ENCODE assay signal across 24 mouse cellular contexts in the genomic region with DNA sequence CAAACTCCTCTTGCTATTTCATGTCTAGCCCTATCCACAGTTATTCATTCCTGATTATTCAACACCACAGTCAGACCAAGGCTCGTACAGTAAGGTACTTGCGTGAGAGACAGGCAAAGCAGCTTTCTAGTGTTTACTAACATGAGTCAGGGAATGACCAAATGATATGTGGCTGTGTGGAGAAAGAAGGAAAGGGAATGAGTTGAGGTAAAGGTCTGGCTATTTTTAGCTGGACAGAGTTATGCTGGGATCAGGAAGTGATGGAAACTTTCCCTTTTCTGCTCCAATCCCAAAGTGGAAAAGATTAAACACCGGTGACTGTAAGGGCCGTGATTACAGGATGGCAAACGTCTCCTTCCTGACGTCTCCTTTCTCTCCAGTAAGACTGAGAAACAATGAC.
DNase-seq lines count a peak whose midpoint lies in the region; ATAC-seq and TF ChIP-seq lines count a peak whose summit lies in the region.
"Had no signal": no experiment of that assay in that cellular context is flagged by ENCODE, and none has a peak within 500 bp of the region (broad histone marks: within the 10 kb centered on the region; RNA-seq: fewer than 3 reads in every experiment).

No protein-coding gene starts in this region.

- WGBS in heart, embryonic 11.5 days (ENCODE audit: insufficient replicate concordance): 24% methylated on average over 6 of the region's 6 CpGs
- WGBS in heart, postnatal 0 days: 10% methylated on average over 6 of the region's 6 CpGs
- 76% methylated on average over 6 of the region's 6 CpGs for WGBS in midbrain, postnatal 0 days

- no peak for TF ChIP-seq EP300 in heart, postnatal 0 days (IDR thresholded peaks at IDR 0.05; ENCODE audit: low read depth)

- 0 out of 2 replicates have a peak, but pooled peaks have one; percentile 31 for ATAC-seq in heart, embryonic 11.5 days (replicated peaks; ENCODE audit: insufficient number of reproducible peaks, low FRiP score, low TSS enrichment)
- ATAC-seq in heart, postnatal 0 days (ENCODE audit: insufficient read depth, low read depth): no peak; the same call in 1 of the 2 replicates
- no peak for ATAC-seq in midbrain, postnatal 0 days (ENCODE audit: low FRiP score)
- ATAC-seq: liver, postnatal 0 days; midbrain, embryonic 13.5 days had no signal

- no peak for TF ChIP-seq CTCF in heart, postnatal 0 days (IDR thresholded peaks at IDR 0.05; ENCODE audit: low read depth)
- no peak for TF ChIP-seq CTCF in embryonic fibroblast, embryonic 13.5 days (IDR thresholded peaks at IDR 0.05; ENCODE audit: borderline replicate concordance, insufficient read depth, low read length)
- TF ChIP-seq CTCF in midbrain, postnatal 0 days (IDR thresholded peaks at IDR 0.05): no peak

- peak overlapping the region; percentile 0; the same call in 1 of the 2 replicates for H3K27ac ChIP-seq in heart, embryonic 11.5 days (ENCODE audit: low read depth, low read length)
- no peak overlapping the region for H3K27ac ChIP-seq in heart, postnatal 0 days (ENCODE audit: low read depth)
- peak overlapping the region; percentile 98 for H3K27ac ChIP-seq in embryonic fibroblast, embryonic 13.5 days (ENCODE audit: insufficient read depth, low read length)
- H3K27ac ChIP-seq in midbrain, postnatal 0 days (ENCODE audit: low read depth, low read length): no peak overlapping the region
- H3K27ac ChIP-seq: forebrain, embryonic 12.5 days; hindbrain, embryonic 13.5 days; limb, embryonic 12.5 days; midbrain, embryonic 13.5 days; neural tube, embryonic 15.5 days had no signal

- no peak overlapping the region for H3K9ac ChIP-seq in heart, embryonic 11.5 days (ENCODE audit: low read depth, low read length)
- no peak overlapping the region for H3K9ac ChIP-seq in heart, postnatal 0 days (replicated peaks; ENCODE audit: low read depth, low read length)
- no peak overlapping the region for H3K9ac ChIP-seq in midbrain, postnatal 0 days (replicated peaks; ENCODE audit: low read length, poor library complexity, severe bottlenecking)
- H3K9ac ChIP-seq: forebrain, embryonic 12.5 days; hindbrain, embryonic 13.5 days; limb, embryonic 12.5 days; liver, postnatal 0 days; midbrain, embryonic 13.5 days; neural tube, embryonic 15.5 days had no signal

- no peaks in the 10 kb centered on the region for H3K27me3 ChIP-seq in heart, embryonic 11.5 days (ENCODE audit: control insufficient read depth, insufficient read depth, low read length)
- H3K27me3 ChIP-seq in heart, postnatal 0 days (ENCODE audit: control insufficient read depth, insufficient read depth, low read length): no peaks in the 10 kb centered on the region
- H3K27me3 ChIP-seq in midbrain, postnatal 0 days (ENCODE audit: insufficient read depth, low read length): no peaks in the 10 kb centered on the region
- H3K27me3 ChIP-seq: forebrain, embryonic 12.5 days; hindbrain, embryonic 13.5 days; limb, embryonic 12.5 days; megakaryocyte, embryonic 14.5 days; midbrain, embryonic 13.5 days; neural tube, embryonic 15.5 days had no signal

- DNase-seq in heart, postnatal 36 days: no peak
- peak; percentile 52 for DNase-seq in heart, postnatal 0 days (ENCODE audit: low spot score)
- DNase-seq in heart, postnatal 4 days: no peak
- peak; percentile 31 for DNase-seq in 3134 (ENCODE audit: extremely low read depth, insufficient read length, low spot score)
- no peak for DNase-seq in midbrain, postnatal 0 days (ENCODE audit: low spot score)
- no peak for DNase-seq in gastrocnemius, postnatal 36 days
- DNase-seq: adrenal gland, adult 8-10 months; cerebellum, adult 11-12 months; cerebellum, postnatal 10 days; gastrocnemius, postnatal 25 days; kidney, adult 8-10 months; kidney, postnatal 25 days; layer of hippocampus, postnatal 36 days; liver, postnatal 0 days; lung, postnatal 36 days had no signal

- H3K4me3 ChIP-seq in heart, embryonic 11.5 days (ENCODE audit: low read depth, low read length): no peak overlapping the region
- H3K4me3 ChIP-seq in heart, postnatal 0 days (ENCODE audit: low read depth, low read length): no peak overlapping the region
- H3K4me3 ChIP-seq in embryonic fibroblast, embryonic 13.5 days (ENCODE audit: insufficient read depth, low read length): no peak overlapping the region
- H3K4me3 ChIP-seq in midbrain, postnatal 0 days (ENCODE audit: low read depth, low read length): no peak overlapping the region
- H3K4me3 ChIP-seq: forebrain, embryonic 12.5 days; hindbrain, embryonic 13.5 days; limb, embryonic 12.5 days; megakaryocyte, embryonic 14.5 days; midbrain, embryonic 13.5 days; neural tube, embryonic 15.5 days had no signal

- no peaks in the 10 kb centered on the region for H3K36me3 ChIP-seq in heart, embryonic 11.5 days (ENCODE audit: control insufficient read depth, insufficient read depth, low read length)
- H3K36me3 ChIP-seq in heart, postnatal 0 days (replicated peaks; ENCODE audit: control insufficient read depth, insufficient read depth, low read length): no peaks in the 10 kb centered on the region
- H3K36me3 ChIP-seq in midbrain, postnatal 0 days (ENCODE audit: insufficient read depth, low read length): no peaks in the 10 kb centered on the region
- H3K36me3 ChIP-seq: forebrain, embryonic 12.5 days; hindbrain, embryonic 13.5 days; limb, embryonic 12.5 days; midbrain, embryonic 13.5 days; neural tube, embryonic 15.5 days had no signal

- 0 out of 2 replicates have a peak, but pooled peaks have one; percentile 11 for TF ChIP-seq POLR2A in embryonic fibroblast, embryonic 13.5 days (IDR thresholded peaks at IDR 0.05; ENCODE audit: low read depth, low read length)

- H3K4me2 ChIP-seq in heart, embryonic 11.5 days: peak overlapping the region; percentile 41
- H3K4me2 ChIP-seq in heart, postnatal 0 days (ENCODE audit: low read depth, low read length): no peak overlapping the region
- no peak overlapping the region for H3K4me2 ChIP-seq in midbrain, postnatal 0 days (ENCODE audit: low read depth, low read length, poor library complexity, severe bottlenecking)
- H3K4me2 ChIP-seq: forebrain, embryonic 12.5 days; hindbrain, embryonic 13.5 days; limb, embryonic 12.5 days; liver, embryonic 11.5 days; midbrain, embryonic 13.5 days; neural tube, embryonic 15.5 days had no signal

- intact Hi-C loops in heart, postnatal 36 days (cut with DNase I): no loop called here
- intact Hi-C loops in gastrocnemius, postnatal 36 days (cut with DNase I): no loop called here

- H3K4me1 ChIP-seq in heart, embryonic 11.5 days (ENCODE audit: control insufficient read depth, insufficient read depth, low read length): no peaks in the 10 kb centered on the region
- H3K4me1 ChIP-seq in heart, postnatal 0 days (ENCODE audit: control insufficient read depth, insufficient read depth): peaks cover 7% of the 10 kb centered on the region; the same call in 1 of the 2 replicates
- peaks cover 5% of the 10 kb centered on the region for H3K4me1 ChIP-seq in embryonic fibroblast, embryonic 13.5 days (ENCODE audit: control insufficient read depth, insufficient read depth, low read length)
- no peaks in the 10 kb centered on the region for H3K4me1 ChIP-seq in midbrain, postnatal 0 days (ENCODE audit: insufficient read depth, low read length)
- H3K4me1 ChIP-seq: forebrain, embryonic 12.5 days; hindbrain, embryonic 13.5 days; limb, embryonic 12.5 days; midbrain, embryonic 13.5 days; neural tube, embryonic 15.5 days had no signal

- H3K9me3 ChIP-seq in heart, embryonic 11.5 days (replicated peaks; ENCODE audit: control insufficient read depth, low read length): no peaks in the 10 kb centered on the region
- no peaks in the 10 kb centered on the region for H3K9me3 ChIP-seq in heart, postnatal 0 days (replicated peaks; ENCODE audit: control insufficient read depth, low read length)
- H3K9me3 ChIP-seq in midbrain, postnatal 0 days (ENCODE audit: low read length): no peaks in the 10 kb centered on the region
- H3K9me3 ChIP-seq: forebrain, embryonic 12.5 days; hindbrain, embryonic 13.5 days; limb, embryonic 12.5 days; megakaryocyte, embryonic 14.5 days; midbrain, embryonic 13.5 days; neural tube, embryonic 15.5 days had no signal

Comparison
In these comparisons a context has a peak if more than half of its experiments do, and no peak if none do; other contexts are left out.
1. H3K27ac ChIP-seq: peak in heart, embryonic 11.5 days (single experiment) and embryonic fibroblast, embryonic 13.5 days (single experiment); none in heart, postnatal 0 days (single experiment) and midbrain, postnatal 0 days (single experiment).
2. DNase-seq: peak in heart, postnatal 0 days (single experiment) and 3134 (single experiment); none in heart, postnatal 36 days (0 of 2), heart, postnatal 4 days (single experiment), midbrain, postnatal 0 days (single experiment) and gastrocnemius, postnatal 36 days (0 of 2).